Mouse (Mus musculus) C2C12 (cell line): ENCODE data around the gene Pitpna.

Source experiments
- FOSL1 ChIP-seq: IDR thresholded peaks from one replicate; pipeline ENCODE4 v1.8.0; 2011; ENCODE audit warnings: mild to moderate bottlenecking, low read length; ENCODE audit not compliant: poor library complexity, insufficient read depth, severe bottlenecking
- MAX ChIP-seq: IDR thresholded peaks from one replicate; pipeline ENCODE4 v1.6.1; 2011; ENCODE audit warnings: mild to moderate bottlenecking, control low read depth
- MYOG ChIP-seq: IDR thresholded peaks from one replicate; pipeline ENCODE4 v1.6.1; 2011; ENCODE audit not compliant: control insufficient read depth, insufficient read length; ENCODE audit errors: extremely low read depth

- TF ChIP-seq MAX (no peak), FOSL1 (no peak), MYOG (no peak)
These were observed 33.5 kb downstream of the Pitpna start for GRCm38 (mm10) chr11:75621426-75621825.
